Mouse (Mus musculus): ENCODE data around the gene Ube2d2b. TPM values are rescaled to one million over a fixed set of nuclear protein-coding genes. Genes with fewer than 3 reads are reported as not detected.

Ube2d2b gene
- polyA plus RNA-seq, 1 experiment from 2014 or later = 0.20 TPM

DNA sequence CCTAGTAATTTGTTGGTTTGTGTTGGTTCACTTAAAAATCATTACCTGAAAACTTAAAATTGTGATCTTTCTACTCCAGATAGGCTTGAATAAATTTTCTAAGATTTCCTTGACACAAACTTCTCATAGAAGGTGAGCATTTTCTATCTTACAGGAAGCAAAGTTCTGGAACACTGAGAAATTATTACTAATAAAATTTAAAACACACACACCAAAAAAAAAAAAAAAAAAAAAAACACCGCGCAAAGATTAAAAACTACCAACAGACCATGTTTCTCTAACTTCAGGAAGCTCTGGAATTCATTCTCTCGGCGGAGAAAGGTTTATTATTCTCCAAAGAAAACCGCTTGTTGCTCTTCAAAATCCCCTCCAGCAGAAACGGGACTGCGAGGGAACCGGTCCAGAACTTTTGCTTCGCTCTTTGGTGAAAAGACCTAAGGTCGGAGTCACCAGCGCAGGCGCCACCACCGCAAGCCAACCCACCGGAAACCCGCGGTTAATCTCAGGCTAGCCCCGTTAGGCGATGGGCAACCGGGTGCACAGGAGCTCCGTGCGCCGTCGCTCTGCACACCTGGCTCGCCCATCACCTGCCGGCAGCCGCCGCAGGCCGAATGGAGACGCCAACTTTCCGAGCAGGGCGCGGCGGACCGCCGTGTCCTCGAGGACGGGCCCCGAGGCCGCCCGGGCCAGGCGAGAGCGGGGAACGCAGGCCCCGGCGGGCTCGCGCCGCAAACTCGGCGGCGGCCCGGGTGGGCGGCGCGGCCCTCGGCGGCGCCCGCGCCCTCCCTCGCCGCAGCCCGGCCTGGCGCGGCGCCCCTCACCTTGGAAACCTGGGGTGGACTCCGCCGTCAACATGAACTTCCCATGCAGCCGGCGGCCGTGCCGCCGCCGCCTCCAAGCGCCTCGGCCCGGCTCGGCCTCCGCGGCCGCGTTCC lies 38.3 kb downstream of the Ube2d2b start:
- Histone ChIP-seq H3K27me3 (ENCODE audit: control insufficient read depth, insufficient read depth, low read depth, low read length) (no peaks in the 10 kb centered on the region; the same call in 1 of the 2 replicates), H3K9me3 (ENCODE audit: control insufficient read depth, low read length) (no peaks in the 10 kb centered on the region), H3K4me1 (replicated peaks; ENCODE audit: control insufficient read depth, insufficient read depth, low read length) (peaks cover 6% of the 10 kb centered on the region), H3K27ac (ENCODE audit: low read length) (peak overlapping the region; percentile 98), H3K4me3 (ENCODE audit: low read length) (peak overlapping the region; percentile 93), H3K36me3 (ENCODE audit: control insufficient read depth, insufficient read depth, low read length) (no peaks in the 10 kb centered on the region), H3K4me2 (ENCODE audit: low read depth, low read length) (peak overlapping the region; percentile 77), H3K9ac (ENCODE audit: low read length) (peak overlapping the region; percentile 93)
- 0% methylated on average over 58 of the region's 82 CpGs for WGBS
- peak; percentile 76 for ATAC-seq (ENCODE audit: low read depth)

- Histone ChIP-seq H3K9me3 (ENCODE audit: control insufficient read depth, low read length) (no peaks in the 10 kb centered on the region), H3K27ac (ENCODE audit: low read length) (peak overlapping the region; percentile 98), H3K36me3 (ENCODE audit: control insufficient read depth, insufficient read depth, low read length) (no peaks in the 10 kb centered on the region), H3K27me3 (ENCODE audit: control insufficient read depth, insufficient read depth, low read depth, low read length) (no peaks in the 10 kb centered on the region; the same call in 1 of the 2 replicates), H3K4me3 (ENCODE audit: low read length) (peak overlapping the region; percentile 93), H3K4me1 (replicated peaks; ENCODE audit: control insufficient read depth, insufficient read depth, low read length) (peaks cover 6% of the 10 kb centered on the region), H3K4me2 (ENCODE audit: low read depth, low read length) (peak overlapping the region; percentile 77), H3K9ac (ENCODE audit: low read length) (peak overlapping the region; percentile 93)
- ATAC-seq (ENCODE audit: low read depth) = peak; percentile 99
- 0% methylated on average over 56 of the region's 58 CpGs for WGBS
Observed at GRCm38 (mm10) chr5:107868905-107869424, 39.1 kb downstream of the Ube2d2b start.

DNA sequence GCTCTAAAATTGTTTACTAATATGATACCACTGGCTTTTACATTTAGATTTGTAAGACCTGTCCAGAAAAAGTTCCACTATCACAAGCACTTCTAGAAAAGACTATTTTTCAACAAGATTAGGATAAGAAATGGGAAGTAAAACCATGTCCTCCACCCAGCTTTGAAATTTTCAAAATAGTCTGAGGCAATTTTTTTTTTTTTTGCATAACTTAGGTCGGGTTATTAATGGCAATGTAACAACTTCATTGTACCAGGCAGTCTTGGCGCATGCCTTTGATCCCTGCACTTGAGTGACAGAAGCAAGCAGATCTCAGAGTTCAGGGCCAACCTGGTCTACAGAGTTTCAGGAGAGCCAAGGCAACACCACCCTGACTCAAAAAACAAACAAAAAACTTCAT lies 39.8 kb downstream of the Ube2d2b start:
- H3K4me2 ChIP-seq (ENCODE audit: low read depth, low read length) = no peak overlapping the region
- H3K9ac ChIP-seq (ENCODE audit: low read length) = no peak overlapping the region
- H3K36me3 ChIP-seq (ENCODE audit: control insufficient read depth, insufficient read depth, low read length) = no peaks in the 10 kb centered on the region
- WGBS = 49% methylated on average over 2 of the region's 2 CpGs
- no peaks in the 10 kb centered on the region; the same call in 1 of the 2 replicates for H3K27me3 ChIP-seq (ENCODE audit: control insufficient read depth, insufficient read depth, low read depth, low read length)
- no peak overlapping the region for H3K27ac ChIP-seq (ENCODE audit: low read length)
- H3K4me3 ChIP-seq (ENCODE audit: low read length) = no peak overlapping the region
- H3K4me1 ChIP-seq (replicated peaks; ENCODE audit: control insufficient read depth, insufficient read depth, low read length) = peaks cover 6% of the 10 kb centered on the region
- H3K9me3 ChIP-seq (ENCODE audit: control insufficient read depth, low read length) = no peaks in the 10 kb centered on the region
- ATAC-seq (ENCODE audit: low read depth) = no peak

DNA sequence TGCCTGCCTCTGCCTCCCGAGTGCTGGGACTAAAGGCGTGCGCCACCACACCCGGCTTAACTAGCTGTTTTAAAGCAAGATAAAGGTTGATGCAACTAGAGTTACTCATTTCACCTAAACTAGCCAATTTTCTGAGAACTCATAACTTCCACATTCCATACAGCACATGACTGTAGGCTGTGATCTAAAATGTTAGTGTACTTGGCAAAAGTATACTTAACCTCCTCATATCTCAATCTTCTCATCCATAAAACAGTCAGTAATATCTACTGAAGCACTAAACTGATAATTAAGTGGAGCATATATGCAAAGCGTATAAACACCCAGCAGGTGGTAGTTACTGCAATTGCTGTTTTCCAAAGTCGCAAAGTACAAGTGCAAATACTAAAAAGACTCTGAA lies 43.4 kb downstream of the Ube2d2b start:
- no peak for ATAC-seq (ENCODE audit: low read depth)
- no peak overlapping the region for H3K9ac ChIP-seq (ENCODE audit: low read length)
- H3K4me1 ChIP-seq (replicated peaks; ENCODE audit: control insufficient read depth, insufficient read depth, low read length) = no peaks in the 10 kb centered on the region
- no peak overlapping the region for H3K27ac ChIP-seq (ENCODE audit: low read length)
- H3K27me3 ChIP-seq (ENCODE audit: control insufficient read depth, insufficient read depth, low read depth, low read length) = no peaks in the 10 kb centered on the region; the same call in 1 of the 2 replicates
- no peaks in the 10 kb centered on the region for H3K36me3 ChIP-seq (ENCODE audit: control insufficient read depth, insufficient read depth, low read length)
- WGBS = 89% methylated on average over 6 of the region's 6 CpGs
- no peak overlapping the region for H3K4me3 ChIP-seq (ENCODE audit: low read length)
- no peak overlapping the region for H3K4me2 ChIP-seq (ENCODE audit: low read depth, low read length)
- H3K9me3 ChIP-seq (ENCODE audit: control insufficient read depth, low read length) = no peaks in the 10 kb centered on the region

DNA sequence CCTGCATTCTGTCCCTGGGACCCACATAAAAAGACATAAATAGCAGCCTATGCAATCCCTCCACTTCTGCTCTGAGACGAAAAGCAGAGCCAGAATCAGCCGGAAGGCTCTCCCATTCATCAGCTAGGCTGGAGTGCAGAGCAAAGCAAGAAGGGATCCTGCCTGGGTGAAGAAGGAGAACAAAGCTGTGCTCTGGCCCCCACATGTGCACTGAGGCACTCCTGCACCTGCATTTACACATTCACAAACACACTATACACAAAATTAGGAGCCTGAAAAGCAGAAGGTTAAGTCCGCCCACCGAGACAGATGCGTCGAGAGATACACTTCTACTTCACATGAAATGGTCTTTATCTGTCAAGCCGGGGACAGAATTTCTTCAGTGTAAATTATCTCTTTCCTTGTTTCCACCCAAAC lies 44.0 kb downstream of the Ube2d2b start:
- H3K9ac ChIP-seq (ENCODE audit: low read length) = no peak overlapping the region
- no peak for ATAC-seq (ENCODE audit: low read depth)
- no peaks in the 10 kb centered on the region; the same call in 1 of the 2 replicates for H3K27me3 ChIP-seq (ENCODE audit: control insufficient read depth, insufficient read depth, low read depth, low read length)
- H3K9me3 ChIP-seq (ENCODE audit: control insufficient read depth, low read length) = no peaks in the 10 kb centered on the region
- H3K4me3 ChIP-seq (ENCODE audit: low read length) = no peak overlapping the region
- WGBS = 65% methylated on average over 7 of the region's 7 CpGs
- no peaks in the 10 kb centered on the region for H3K4me1 ChIP-seq (replicated peaks; ENCODE audit: control insufficient read depth, insufficient read depth, low read length)
- H3K36me3 ChIP-seq (ENCODE audit: control insufficient read depth, insufficient read depth, low read length) = no peaks in the 10 kb centered on the region
- no peak overlapping the region for H3K4me2 ChIP-seq (ENCODE audit: low read depth, low read length)
- no peak overlapping the region for H3K27ac ChIP-seq (ENCODE audit: low read length)

- Histone ChIP-seq H3K9me3 (ENCODE audit: control insufficient read depth, low read length) (no peaks in the 10 kb centered on the region), H3K27me3 (ENCODE audit: control insufficient read depth, insufficient read depth, low read depth, low read length) (no peaks in the 10 kb centered on the region; the same call in 1 of the 2 replicates), H3K4me2 (ENCODE audit: low read depth, low read length) (no peak within 1 kb of the TSS), H3K27ac (ENCODE audit: low read length) (no peak within 1 kb of the TSS), H3K4me1 (replicated peaks; ENCODE audit: control insufficient read depth, insufficient read depth, low read length) (no peaks in the 10 kb centered on the region), H3K4me3 (ENCODE audit: low read length) (no peak within 1 kb of the TSS), H3K9ac (ENCODE audit: low read length) (no peak within 1 kb of the TSS), H3K36me3 (ENCODE audit: control insufficient read depth, insufficient read depth, low read length) (no peaks in the 10 kb centered on the region)
- no peak for ATAC-seq (ENCODE audit: low read depth)
- 31% methylated on average over 4 of the region's 4 CpGs for WGBS
Observed at GRCm38 (mm10) chr5:107874561-107875260, 44.8 kb downstream of the Ube2d2b start, which contains the start of gene Evi5. Gene Evi5, minus strand, starts transcription at chr5:107875107.

DNA sequence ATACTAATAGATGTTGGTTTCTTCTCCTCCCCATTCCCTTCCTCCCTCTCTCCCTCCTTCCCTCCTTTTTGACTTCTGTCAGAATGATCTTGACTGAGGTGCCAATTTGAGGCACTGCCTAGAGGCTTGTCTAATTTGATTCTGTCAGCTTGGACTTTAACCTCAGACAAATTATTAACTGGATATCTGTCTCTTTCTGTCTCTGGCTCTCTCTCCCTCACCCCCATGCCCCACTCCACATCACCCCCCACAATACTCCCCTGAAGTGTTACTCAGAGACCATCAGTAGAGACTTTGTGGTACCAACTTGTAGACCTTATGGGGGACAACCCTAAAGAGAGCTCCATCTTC lies 45.3 kb downstream of the Ube2d2b start:
- Histone ChIP-seq H3K9ac (ENCODE audit: low read length) (no peak overlapping the region), H3K36me3 (ENCODE audit: control insufficient read depth, insufficient read depth, low read length) (no peaks in the 10 kb centered on the region), H3K4me2 (ENCODE audit: low read depth, low read length) (no peak overlapping the region), H3K9me3 (ENCODE audit: control insufficient read depth, low read length) (no peaks in the 10 kb centered on the region), H3K4me1 (replicated peaks; ENCODE audit: control insufficient read depth, insufficient read depth, low read length) (no peaks in the 10 kb centered on the region), H3K27me3 (ENCODE audit: control insufficient read depth, insufficient read depth, low read depth, low read length) (no peaks in the 10 kb centered on the region; the same call in 1 of the 2 replicates), H3K4me3 (ENCODE audit: low read length) (no peak overlapping the region), H3K27ac (ENCODE audit: low read length) (no peak overlapping the region)
- ATAC-seq (ENCODE audit: low read depth) = no peak

DNA sequence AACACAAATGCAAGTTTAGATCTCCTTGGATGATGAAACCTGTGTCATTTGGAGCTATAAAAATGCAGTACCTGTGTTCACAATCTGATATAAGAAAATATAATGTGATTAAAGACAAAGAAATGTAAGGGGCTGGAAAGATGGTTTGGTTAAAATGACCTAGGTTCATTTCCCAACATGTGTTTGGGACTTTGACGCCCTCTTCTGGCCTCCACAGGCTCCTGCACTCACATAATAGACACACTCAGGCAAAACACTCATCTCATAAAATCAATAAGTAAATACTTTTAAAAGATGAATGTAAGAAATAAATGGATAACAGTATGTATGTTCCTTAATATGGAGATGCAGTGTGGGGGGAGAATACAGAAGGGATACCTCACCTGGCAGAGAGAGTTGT lies 47.2 kb downstream of the Ube2d2b start:
- H3K9ac ChIP-seq (ENCODE audit: low read length) = no peak overlapping the region

GRCm38 (mm10) chr5:107880710-107881109 lies 50.8 kb downstream of the Ube2d2b start:
- no peak for ATAC-seq (ENCODE audit: low read depth)
- no peak overlapping the region for H3K4me2 ChIP-seq (ENCODE audit: low read depth, low read length)
- H3K4me1 ChIP-seq (replicated peaks; ENCODE audit: control insufficient read depth, insufficient read depth, low read length) = no peaks in the 10 kb centered on the region
- WGBS = 59% methylated on average over 5 of the region's 5 CpGs
- H3K4me3 ChIP-seq (ENCODE audit: low read length) = no peak overlapping the region
- no peaks in the 10 kb centered on the region for H3K36me3 ChIP-seq (ENCODE audit: control insufficient read depth, insufficient read depth, low read length)
- H3K27me3 ChIP-seq (ENCODE audit: control insufficient read depth, insufficient read depth, low read depth, low read length) = no peaks in the 10 kb centered on the region
- H3K9me3 ChIP-seq (ENCODE audit: control insufficient read depth, low read length) = no peaks in the 10 kb centered on the region
- H3K27ac ChIP-seq (ENCODE audit: low read length) = no peak overlapping the region
- no peak overlapping the region for H3K9ac ChIP-seq (ENCODE audit: low read length)

More for the DNA sequence above, 47.2 kb downstream of the Ube2d2b start:
- no peak overlapping the region for H3K27ac ChIP-seq (ENCODE audit: low read length)
- H3K9me3 ChIP-seq (ENCODE audit: control insufficient read depth, low read length) = no peaks in the 10 kb centered on the region
- no peak overlapping the region for H3K4me2 ChIP-seq (ENCODE audit: low read depth, low read length)
- WGBS = 81% methylated on average over 1 of the region's 1 CpGs
- ATAC-seq (ENCODE audit: low read depth) = no peak
- H3K4me1 ChIP-seq (replicated peaks; ENCODE audit: control insufficient read depth, insufficient read depth, low read length) = no peaks in the 10 kb centered on the region
- H3K36me3 ChIP-seq (ENCODE audit: control insufficient read depth, insufficient read depth, low read length) = no peaks in the 10 kb centered on the region
- H3K4me3 ChIP-seq (ENCODE audit: low read length) = no peak overlapping the region
- no peaks in the 10 kb centered on the region for H3K27me3 ChIP-seq (ENCODE audit: control insufficient read depth, insufficient read depth, low read depth, low read length)

All from lung, embryonic 16.5 days (tissue).